Mouse (Mus musculus): Measurements from ENCODE around the gene Mdm4. TPM values are rescaled to one million over a fixed set of nuclear protein-coding genes. Genes with fewer than 3 reads are reported as not detected.
"Not testable (repeated sequence)": the region's sequence is repeated elsewhere in the genome, so short reads cannot be mapped to it uniquely, and the experiment has no call there.

Gene Mdm4
- polyA plus RNA-seq, 1 experiment = 490 TPM

GRCm38 (mm10) chr1:133025051-133025795, 5.1 kb downstream of the Mdm4 start:
- H3K9me3 ChIP-seq (replicated peaks; ENCODE audit: control insufficient read depth, insufficient read depth, low read length, poor library complexity, severe bottlenecking) = no peaks in the 10 kb centered on the region
- no peaks in the 10 kb centered on the region for H3K4me1 ChIP-seq (ENCODE audit: control insufficient read depth, insufficient read depth, low read length)
- peak overlapping the region; percentile 98 for H3K4me3 ChIP-seq (ENCODE audit: low read depth, low read length)
- no peaks in the 10 kb centered on the region for H3K27me3 ChIP-seq (ENCODE audit: control insufficient read depth, insufficient read depth, low read length, poor library complexity, severe bottlenecking)
- TF ChIP-seq POLR2A (IDR thresholded peaks at IDR 0.05; ENCODE audit: insufficient read depth, low read length) = no peak
- TF ChIP-seq CTCF (IDR thresholded peaks at IDR 0.05; ENCODE audit: low read depth, low read length) = no peak
- 0 out of 2 replicates have a peak, but pooled peaks have one; percentile 46 for TF ChIP-seq EP300 (IDR thresholded peaks at IDR 0.05; ENCODE audit: insufficient read depth, low read depth, low read length)
- H3K36me3 ChIP-seq (ENCODE audit: control insufficient read depth, insufficient read depth, low read length, poor library complexity, severe bottlenecking) = peaks cover 4% of the 10 kb centered on the region
- H3K9ac ChIP-seq (ENCODE audit: low read depth, poor library complexity, severe bottlenecking) = peak overlapping the region; percentile 96
- H3K27ac ChIP-seq (ENCODE audit: insufficient read depth, low read length) = peak overlapping the region; percentile 82

GRCm38 (mm10) chr1:133024426-133024825, 5.9 kb downstream of the Mdm4 start:
- no peak for TF ChIP-seq EP300 (IDR thresholded peaks at IDR 0.05; ENCODE audit: insufficient read depth, low read depth, low read length)
- no peak for TF ChIP-seq POLR2A (IDR thresholded peaks at IDR 0.05; ENCODE audit: insufficient read depth, low read length)
- TF ChIP-seq CTCF (IDR thresholded peaks at IDR 0.05; ENCODE audit: low read depth, low read length) = no peak
- Histone ChIP-seq H3K36me3 (ENCODE audit: control insufficient read depth, insufficient read depth, low read length, poor library complexity, severe bottlenecking) (peaks cover 4% of the 10 kb centered on the region), H3K9ac (ENCODE audit: low read depth, poor library complexity, severe bottlenecking) (peak overlapping the region; percentile 96), H3K4me3 (ENCODE audit: low read depth, low read length) (peak overlapping the region; percentile 98), H3K4me1 (ENCODE audit: control insufficient read depth, insufficient read depth, low read length) (no peaks in the 10 kb centered on the region), H3K9me3 (replicated peaks; ENCODE audit: control insufficient read depth, insufficient read depth, low read length, poor library complexity, severe bottlenecking) (no peaks in the 10 kb centered on the region), H3K27me3 (ENCODE audit: control insufficient read depth, insufficient read depth, low read length, poor library complexity, severe bottlenecking) (no peaks in the 10 kb centered on the region), H3K27ac (ENCODE audit: insufficient read depth, low read length) (no peak overlapping the region)

- H3K9me3 ChIP-seq (replicated peaks; ENCODE audit: control insufficient read depth, insufficient read depth, low read length, poor library complexity, severe bottlenecking); H3K27ac ChIP-seq (ENCODE audit: insufficient read depth, low read length); H3K36me3 ChIP-seq (ENCODE audit: control insufficient read depth, insufficient read depth, low read length, poor library complexity, severe bottlenecking); H3K27me3 ChIP-seq (ENCODE audit: control insufficient read depth, insufficient read depth, low read length, poor library complexity, severe bottlenecking); H3K4me1 ChIP-seq (ENCODE audit: control insufficient read depth, insufficient read depth, low read length): not testable (repeated sequence)
- peak overlapping the region; percentile 96 for H3K9ac ChIP-seq (ENCODE audit: low read depth, poor library complexity, severe bottlenecking)
- peak overlapping the region; percentile 73 for H3K4me3 ChIP-seq (ENCODE audit: low read depth, low read length)
Measured at GRCm38 (mm10) chr1:133023723-133024122, 6.6 kb downstream of the Mdm4 start.

GRCm38 (mm10) chr1:133021971-133022370, 8.4 kb downstream of the Mdm4 start:
- not testable (repeated sequence) for H3K9ac ChIP-seq (ENCODE audit: low read depth, poor library complexity, severe bottlenecking); H3K27me3 ChIP-seq (ENCODE audit: control insufficient read depth, insufficient read depth, low read length, poor library complexity, severe bottlenecking); H3K9me3 ChIP-seq (replicated peaks; ENCODE audit: control insufficient read depth, insufficient read depth, low read length, poor library complexity, severe bottlenecking); H3K4me1 ChIP-seq (ENCODE audit: control insufficient read depth, insufficient read depth, low read length)
- Histone ChIP-seq H3K4me3 (ENCODE audit: low read depth, low read length) (peak overlapping the region; percentile 9; the same call in 1 of the 2 replicates), H3K36me3 (ENCODE audit: control insufficient read depth, insufficient read depth, low read length, poor library complexity, severe bottlenecking) (peaks cover 21% of the 10 kb centered on the region), H3K27ac (ENCODE audit: insufficient read depth, low read length) (peak overlapping the region; percentile 65; the same call in 1 of the 2 replicates)

GRCm38 (mm10) chr1:133021391-133021790, 9.0 kb downstream of the Mdm4 start:
- Histone ChIP-seq H3K9me3 (replicated peaks; ENCODE audit: control insufficient read depth, insufficient read depth, low read length, poor library complexity, severe bottlenecking) (no peaks in the 10 kb centered on the region), H3K4me3 (ENCODE audit: low read depth, low read length) (peak overlapping the region; percentile 54), H3K36me3 (ENCODE audit: control insufficient read depth, insufficient read depth, low read length, poor library complexity, severe bottlenecking) (peaks cover 27% of the 10 kb centered on the region), H3K27ac (ENCODE audit: insufficient read depth, low read length) (peak overlapping the region; percentile 96), H3K27me3 (ENCODE audit: control insufficient read depth, insufficient read depth, low read length, poor library complexity, severe bottlenecking) (no peaks in the 10 kb centered on the region), H3K9ac (ENCODE audit: low read depth, poor library complexity, severe bottlenecking) (peak overlapping the region; percentile 86), H3K4me1 (ENCODE audit: control insufficient read depth, insufficient read depth, low read length) (no peaks in the 10 kb centered on the region)
- TF ChIP-seq POLR2A (IDR thresholded peaks at IDR 0.05; ENCODE audit: insufficient read depth, low read length) (no peak), CTCF (IDR thresholded peaks at IDR 0.05; ENCODE audit: low read depth, low read length) (no peak), EP300 (IDR thresholded peaks at IDR 0.05; ENCODE audit: insufficient read depth, low read depth, low read length) (no peak)

GRCm38 (mm10) chr1:133020137-133020894, 10.0 kb downstream of the Mdm4 start:
- no peaks in the 10 kb centered on the region for H3K9me3 ChIP-seq (replicated peaks; ENCODE audit: control insufficient read depth, insufficient read depth, low read length, poor library complexity, severe bottlenecking)
- H3K4me1 ChIP-seq (ENCODE audit: control insufficient read depth, insufficient read depth, low read length) = no peaks in the 10 kb centered on the region
- H3K36me3 ChIP-seq (ENCODE audit: control insufficient read depth, insufficient read depth, low read length, poor library complexity, severe bottlenecking) = peaks cover 37% of the 10 kb centered on the region
- H3K4me3 ChIP-seq (ENCODE audit: low read depth, low read length) = peak overlapping the region; percentile 36; the same call in 1 of the 2 replicates
- H3K9ac ChIP-seq (ENCODE audit: low read depth, poor library complexity, severe bottlenecking) = peak overlapping the region; percentile 86
- TF ChIP-seq EP300 (IDR thresholded peaks at IDR 0.05; ENCODE audit: insufficient read depth, low read depth, low read length) (peak; percentile 99), POLR2A (IDR thresholded peaks at IDR 0.05; ENCODE audit: insufficient read depth, low read length) (no peak)
- H3K27ac ChIP-seq (ENCODE audit: insufficient read depth, low read length) = peak overlapping the region; percentile 100
- no peaks in the 10 kb centered on the region for H3K27me3 ChIP-seq (ENCODE audit: control insufficient read depth, insufficient read depth, low read length, poor library complexity, severe bottlenecking)
